Mouse (Mus musculus): Measurements from ENCODE around the gene Mnat1. TPM values are rescaled to one million over a fixed set of nuclear protein-coding genes. Genes with fewer than 3 reads are reported as not detected.
"Not testable (repeated sequence)": the region's sequence is repeated elsewhere in the genome, so short reads cannot be mapped to it uniquely, and the experiment has no call there.

The Mnat1 gene
- polyA plus RNA-seq, 2 experiments = 6.7 to 12.4 TPM

- Histone ChIP-seq H3K36me3 (replicated peaks; ENCODE audit: control insufficient read depth, insufficient read depth, low read depth) (no peaks in the 10 kb centered on the region), H3K27me3 (ENCODE audit: control insufficient read depth, insufficient read depth, low read length) (no peaks in the 10 kb centered on the region), H3K9ac (replicated peaks) (no peak overlapping the region), H3K4me3 (ENCODE audit: insufficient read depth in 1 of 2, low read depth in 2 of 2, low read length in 2 of 2) (no peak overlapping the region), H3K27ac (no peak overlapping the region), H3K4me2 (ENCODE audit: low read depth) (no peak overlapping the region), H3K4me1 (replicated peaks; ENCODE audit: control insufficient read depth in 2 of 2, insufficient read depth in 2 of 2, low read length in 1 of 2) (peaks cover 0 to 7% of the 10 kb centered on the region in 2 experiments; a peak in 1 of 4 replicates), H3K9me3 (ENCODE audit: control insufficient read depth, low read length) (no peaks in the 10 kb centered on the region)
- ATAC-seq (ENCODE audit: insufficient read depth) (no peak), DNase-seq (ENCODE audit: low read depth in 3 of 3, low spot score in 3 of 3) (no peak)
- TF ChIP-seq EP300 (IDR thresholded peaks at IDR 0.05; ENCODE audit: low read depth) = no peak
- no peak for TF ChIP-seq CTCF (IDR thresholded peaks at IDR 0.05; ENCODE audit: low read depth)
- 33% methylated on average over 2 of the region's 2 CpGs for WGBS (ENCODE audit: insufficient replicate concordance)
Observed at GRCm38 (mm10) chr12:73094605-73095004, 28.9 kb upstream of the Mnat1 start.

- H3K9ac ChIP-seq (replicated peaks); H3K36me3 ChIP-seq (replicated peaks; ENCODE audit: control insufficient read depth, insufficient read depth, low read depth); H3K9me3 ChIP-seq (ENCODE audit: control insufficient read depth, low read length); H3K4me2 ChIP-seq (ENCODE audit: low read depth); DNase-seq (ENCODE audit: low read depth in 3 of 3, low spot score in 3 of 3); H3K4me3 ChIP-seq (ENCODE audit: insufficient read depth in 1 of 2, low read depth in 2 of 2, low read length in 2 of 2); H3K27me3 ChIP-seq (ENCODE audit: control insufficient read depth, insufficient read depth, low read length); H3K27ac ChIP-seq; ATAC-seq (ENCODE audit: insufficient read depth); H3K4me1 ChIP-seq (replicated peaks; ENCODE audit: control insufficient read depth in 2 of 2, insufficient read depth in 2 of 2, low read length in 1 of 2): not testable (repeated sequence)
- 63% methylated on average over 5 of the region's 5 CpGs for WGBS (ENCODE audit: insufficient replicate concordance)
Observed at GRCm38 (mm10) chr12:73096177-73096576, 27.3 kb upstream of the Mnat1 start.

GRCm38 (mm10) chr12:73098593-73098992 lies 24.9 kb upstream of the Mnat1 start:
- Histone ChIP-seq H3K9ac (replicated peaks) (no peak overlapping the region), H3K27ac (no peak overlapping the region), H3K27me3 (ENCODE audit: control insufficient read depth, insufficient read depth, low read length) (no peaks in the 10 kb centered on the region), H3K4me1 (replicated peaks; ENCODE audit: control insufficient read depth in 2 of 2, insufficient read depth in 2 of 2, low read length in 1 of 2) (no peaks in the 10 kb centered on the region), H3K4me2 (ENCODE audit: low read depth) (no peak overlapping the region), H3K36me3 (replicated peaks; ENCODE audit: control insufficient read depth, insufficient read depth, low read depth) (no peaks in the 10 kb centered on the region), H3K9me3 (ENCODE audit: control insufficient read depth, low read length) (no peaks in the 10 kb centered on the region), H3K4me3 (ENCODE audit: insufficient read depth in 1 of 2, low read depth in 2 of 2, low read length in 2 of 2) (no peak overlapping the region)
- DNase-seq (ENCODE audit: low read depth in 3 of 3, low spot score in 3 of 3) (no peak), ATAC-seq (ENCODE audit: insufficient read depth) (no peak)
- 69% methylated on average over 4 of the region's 4 CpGs for WGBS (ENCODE audit: insufficient replicate concordance)
- TF ChIP-seq CTCF (IDR thresholded peaks at IDR 0.05; ENCODE audit: low read depth) (no peak), EP300 (IDR thresholded peaks at IDR 0.05; ENCODE audit: low read depth) (no peak)

DNA sequence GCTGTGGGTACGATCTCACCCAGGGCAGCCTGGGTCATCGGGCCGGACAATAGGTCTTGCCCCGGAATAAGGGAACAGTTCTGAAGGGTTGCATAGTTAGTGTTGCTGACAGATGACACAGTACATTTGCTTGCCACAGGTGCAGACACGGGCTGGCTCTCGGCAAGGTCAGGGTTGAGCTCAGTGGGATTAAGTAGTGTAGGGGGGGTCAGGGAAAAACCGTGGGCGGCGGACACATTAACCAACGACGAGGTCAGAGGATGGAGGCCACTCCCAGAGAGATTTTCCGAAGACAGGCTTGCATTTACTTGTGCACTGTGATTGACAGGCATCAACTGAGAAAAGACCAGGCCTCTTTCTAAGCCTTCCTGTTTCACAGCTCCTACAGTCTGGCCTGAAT lies 19.8 kb upstream of the Mnat1 start:
- Histone ChIP-seq H3K27ac (no peak overlapping the region), H3K27me3 (ENCODE audit: control insufficient read depth, insufficient read depth, low read length) (no peaks in the 10 kb centered on the region; the same call in 1 of the 2 replicates), H3K4me2 (ENCODE audit: low read depth) (no peak overlapping the region), H3K9ac (replicated peaks) (no peak overlapping the region), H3K9me3 (ENCODE audit: control insufficient read depth, low read length) (no peaks in the 10 kb centered on the region), H3K4me1 (replicated peaks; ENCODE audit: control insufficient read depth in 2 of 2, insufficient read depth in 2 of 2, low read length in 1 of 2) (no peaks in the 10 kb centered on the region), H3K36me3 (replicated peaks; ENCODE audit: control insufficient read depth, insufficient read depth, low read depth) (no peaks in the 10 kb centered on the region), H3K4me3 (ENCODE audit: insufficient read depth in 1 of 2, low read depth in 2 of 2, low read length in 2 of 2) (no peak overlapping the region)
- TF ChIP-seq CTCF (IDR thresholded peaks at IDR 0.05; ENCODE audit: low read depth) = no peak
- TF ChIP-seq EP300 (IDR thresholded peaks at IDR 0.05; ENCODE audit: low read depth) = no peak
- 79% methylated on average over 12 of the region's 12 CpGs for WGBS (ENCODE audit: insufficient replicate concordance)
- no peak for DNase-seq (ENCODE audit: low read depth in 3 of 3, low spot score in 3 of 3)
- ATAC-seq (ENCODE audit: insufficient read depth) = no peak

GRCm38 (mm10) chr12:73107821-73108220 lies 15.7 kb upstream of the Mnat1 start:
- no peak overlapping the region for H3K4me3 ChIP-seq (ENCODE audit: insufficient read depth in 1 of 2, low read depth in 2 of 2, low read length in 2 of 2)
- TF ChIP-seq EP300 (IDR thresholded peaks at IDR 0.05; ENCODE audit: low read depth) (no peak), CTCF (IDR thresholded peaks at IDR 0.05; ENCODE audit: low read depth) (no peak)

More at GRCm38 (mm10) chr12:73107821-73108220, 15.7 kb upstream of the Mnat1 start:
- H3K9me3 ChIP-seq (ENCODE audit: control insufficient read depth, low read length) = no peaks in the 10 kb centered on the region
- no peaks in the 10 kb centered on the region for H3K4me1 ChIP-seq (replicated peaks; ENCODE audit: control insufficient read depth in 2 of 2, insufficient read depth in 2 of 2, low read length in 1 of 2)
- ATAC-seq (ENCODE audit: insufficient read depth) (no peak), DNase-seq (ENCODE audit: low read depth in 3 of 3, low spot score in 3 of 3) (no peak)
- no peak overlapping the region for H3K27ac ChIP-seq
- no peak overlapping the region for H3K4me2 ChIP-seq (ENCODE audit: low read depth)
- H3K36me3 ChIP-seq (replicated peaks; ENCODE audit: control insufficient read depth, insufficient read depth, low read depth) = no peaks in the 10 kb centered on the region
- peaks cover 35% of the 10 kb centered on the region for H3K27me3 ChIP-seq (ENCODE audit: control insufficient read depth, insufficient read depth, low read length)
- no peak overlapping the region for H3K9ac ChIP-seq (replicated peaks)
- 38% methylated on average over 2 of the region's 2 CpGs for WGBS (ENCODE audit: insufficient replicate concordance)
